Mouse (Mus musculus): Measurements from ENCODE around the gene Atp2a2. TPM values are rescaled to one million over a fixed set of nuclear protein-coding genes. Genes with fewer than 3 reads are reported as not detected.

The Atp2a2 gene
- polyA plus RNA-seq, 1 experiment = 1.3 TPM

- H3K36me3 ChIP-seq (ENCODE audit: control insufficient read depth) = peaks cover 15% of the 10 kb centered on the region
- no peak overlapping the region for H3K4me3 ChIP-seq (replicated peaks)
- H3K4me1 ChIP-seq (ENCODE audit: control insufficient read depth) = peaks cover 19% of the 10 kb centered on the region
- peaks cover 30% of the 10 kb centered on the region for H3K27me3 ChIP-seq (ENCODE audit: control insufficient read depth)
- peaks cover 7% of the 10 kb centered on the region for H3K9me3 ChIP-seq (ENCODE audit: control insufficient read depth, low read length)
- TF ChIP-seq TAL1 (IDR thresholded peaks at IDR 0.05; ENCODE audit: low read length) = no peak
- TF ChIP-seq GATA1 (IDR thresholded peaks at IDR 0.05; ENCODE audit: low read length) = no peak
Measured at GRCm38 (mm10) chr5:122503760-122504119, 1.7 kb upstream of the Atp2a2 start.

DNA sequence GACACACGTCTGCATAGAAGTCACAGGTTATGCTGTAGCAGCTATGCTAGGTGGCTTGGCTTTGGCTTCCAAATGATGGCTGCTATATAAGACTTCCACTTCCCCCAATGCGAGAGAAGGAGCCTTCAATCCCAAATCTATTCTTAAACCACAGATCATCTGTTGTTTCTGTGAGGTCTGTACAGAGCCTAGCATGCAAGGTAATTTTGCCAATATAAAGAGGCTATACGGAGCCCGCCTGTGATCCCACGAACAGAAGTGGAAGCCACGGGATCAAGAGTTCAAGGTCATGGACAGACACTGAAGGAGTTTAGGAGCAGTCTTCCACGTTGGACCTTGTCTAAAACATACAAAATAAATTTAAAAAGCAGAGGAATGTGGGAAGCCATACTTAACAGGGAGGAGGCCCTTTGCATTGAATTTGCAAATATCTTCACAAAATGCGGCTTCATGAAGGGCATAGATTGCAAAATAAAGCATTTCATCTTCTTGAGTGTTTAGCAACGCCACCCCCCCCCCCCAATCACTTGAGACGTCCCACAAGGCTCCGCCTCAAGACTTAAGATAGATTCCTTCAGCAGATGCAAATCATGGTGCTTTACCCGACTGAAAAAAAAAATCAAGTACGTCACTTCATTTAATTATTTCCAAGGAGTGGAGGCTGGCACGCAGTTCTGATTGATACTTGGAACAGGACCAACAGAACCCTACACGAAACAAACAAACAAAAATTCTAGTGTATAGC, 1.2 kb upstream of the Atp2a2 start:
- peaks cover 23% of the 10 kb centered on the region for H3K4me1 ChIP-seq (ENCODE audit: control insufficient read depth)
- TF ChIP-seq TAL1 (IDR thresholded peaks at IDR 0.05; ENCODE audit: low read length) (no peak), GATA1 (IDR thresholded peaks at IDR 0.05; ENCODE audit: low read length) (no peak)
- H3K27me3 ChIP-seq (ENCODE audit: control insufficient read depth) = peaks cover 30% of the 10 kb centered on the region
- peaks cover 21% of the 10 kb centered on the region for H3K36me3 ChIP-seq (ENCODE audit: control insufficient read depth)
- H3K4me3 ChIP-seq (replicated peaks) = peak overlapping the region; percentile 97
- peaks cover 7% of the 10 kb centered on the region for H3K9me3 ChIP-seq (ENCODE audit: control insufficient read depth, low read length)

- Histone ChIP-seq H3K9me3 (ENCODE audit: control insufficient read depth, low read length) (peaks cover 2% of the 10 kb centered on the region), H3K27me3 (ENCODE audit: control insufficient read depth) (peaks cover 28% of the 10 kb centered on the region), H3K4me3 (replicated peaks) (peak overlapping the region; percentile 97), H3K4me1 (ENCODE audit: control insufficient read depth) (peaks cover 30% of the 10 kb centered on the region), H3K36me3 (ENCODE audit: control insufficient read depth) (peaks cover 39% of the 10 kb centered on the region)
- TF ChIP-seq GATA1 (IDR thresholded peaks at IDR 0.05; ENCODE audit: low read length) (no peak), TAL1 (IDR thresholded peaks at IDR 0.05; ENCODE audit: low read length) (no peak)
Measured at GRCm38 (mm10) chr5:122501101-122502076, 636 bp downstream of the Atp2a2 start.

- H3K27me3 ChIP-seq (ENCODE audit: control insufficient read depth) = peaks cover 25% of the 10 kb centered on the region
- H3K9me3 ChIP-seq (ENCODE audit: control insufficient read depth, low read length) = no peaks in the 10 kb centered on the region
- H3K36me3 ChIP-seq (ENCODE audit: control insufficient read depth) = peaks cover 47% of the 10 kb centered on the region
- H3K4me1 ChIP-seq (ENCODE audit: control insufficient read depth) = peaks cover 30% of the 10 kb centered on the region
- peak overlapping the region; percentile 97 for H3K4me3 ChIP-seq (replicated peaks)
- TF ChIP-seq TAL1 (IDR thresholded peaks at IDR 0.05; ENCODE audit: low read length) (no peak), GATA1 (IDR thresholded peaks at IDR 0.05; ENCODE audit: low read length) (no peak)
Measured at GRCm38 (mm10) chr5:122500563-122500962, 1.5 kb downstream of the Atp2a2 start.

DNA sequence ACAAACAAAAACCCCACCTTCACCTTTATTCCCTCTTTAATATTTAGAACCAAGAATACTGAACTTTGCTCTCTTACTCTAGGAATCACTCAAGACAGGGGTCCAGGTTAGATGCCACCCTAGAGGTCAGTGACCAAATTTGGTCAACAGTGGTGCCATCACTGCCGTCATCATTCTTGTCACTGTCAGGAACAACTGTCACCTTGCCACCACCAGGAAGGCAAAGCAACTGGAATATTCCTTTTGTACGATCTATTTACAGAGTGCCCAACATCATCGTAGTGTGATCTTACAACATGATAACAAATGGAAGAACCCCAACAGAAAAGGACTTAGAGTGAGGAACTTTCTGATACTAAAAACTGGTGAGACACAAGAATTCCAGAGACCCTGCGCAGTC, 1.9 kb downstream of the Atp2a2 start:
- TF ChIP-seq GATA1 (IDR thresholded peaks at IDR 0.05; ENCODE audit: low read length) = no peak
- no peak for TF ChIP-seq TAL1 (IDR thresholded peaks at IDR 0.05; ENCODE audit: low read length)
- Histone ChIP-seq H3K4me3 (replicated peaks) (peak overlapping the region; percentile 97), H3K27me3 (ENCODE audit: control insufficient read depth) (peaks cover 22% of the 10 kb centered on the region), H3K36me3 (ENCODE audit: control insufficient read depth) (peaks cover 51% of the 10 kb centered on the region), H3K4me1 (ENCODE audit: control insufficient read depth) (peaks cover 30% of the 10 kb centered on the region), H3K9me3 (ENCODE audit: control insufficient read depth, low read length) (no peaks in the 10 kb centered on the region)

DNA sequence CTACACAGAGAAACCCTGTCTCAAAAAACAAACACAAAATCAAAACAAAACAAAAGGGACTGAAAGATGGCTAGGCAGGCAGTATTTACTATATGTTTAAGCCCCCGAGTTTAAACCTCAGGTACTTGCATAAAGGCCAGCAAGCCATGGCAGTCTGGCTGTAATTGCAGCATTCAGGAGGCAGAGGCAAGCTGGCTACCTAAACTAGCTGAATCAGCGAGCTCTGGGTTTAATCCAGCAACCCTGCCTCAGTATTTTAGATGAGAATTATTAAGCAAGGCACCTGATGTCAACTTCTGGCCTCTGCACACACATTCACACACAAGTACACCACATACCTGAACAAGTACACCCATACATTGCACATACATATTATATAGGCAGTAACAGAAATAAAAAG, 4.0 kb downstream of the Atp2a2 start:
- TF ChIP-seq TAL1 (IDR thresholded peaks at IDR 0.05; ENCODE audit: low read length) (no peak), GATA1 (IDR thresholded peaks at IDR 0.05; ENCODE audit: low read length) (no peak)
- peaks cover 7% of the 10 kb centered on the region for H3K27me3 ChIP-seq (ENCODE audit: control insufficient read depth)
- H3K4me1 ChIP-seq (ENCODE audit: control insufficient read depth) = peaks cover 27% of the 10 kb centered on the region
- peaks cover 72% of the 10 kb centered on the region for H3K36me3 ChIP-seq (ENCODE audit: control insufficient read depth)
- H3K4me3 ChIP-seq (replicated peaks) = no peak overlapping the region
- H3K9me3 ChIP-seq (ENCODE audit: control insufficient read depth, low read length) = no peaks in the 10 kb centered on the region

DNA sequence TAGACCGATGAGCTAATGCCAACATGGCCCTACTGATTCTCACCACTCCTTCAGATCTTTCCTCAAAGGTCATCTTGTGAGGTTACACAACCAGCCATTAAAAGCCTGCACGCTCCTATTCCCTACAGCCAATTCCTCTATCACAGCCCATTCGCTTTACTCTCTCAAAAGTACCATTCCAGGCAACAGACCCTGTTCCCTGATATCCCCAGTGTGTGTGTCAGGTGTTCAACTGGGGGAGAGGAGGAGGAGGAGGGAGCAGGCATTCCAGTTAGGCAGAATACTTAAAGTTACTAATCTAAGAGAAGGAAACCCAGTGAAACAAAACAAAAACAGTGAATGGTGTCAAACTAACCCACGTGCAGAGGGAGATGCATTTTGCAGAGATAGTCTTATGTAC, 5.0 kb downstream of the Atp2a2 start:
- H3K4me3 ChIP-seq (replicated peaks) = no peak overlapping the region
- H3K9me3 ChIP-seq (ENCODE audit: control insufficient read depth, low read length) = no peaks in the 10 kb centered on the region
- H3K27me3 ChIP-seq (ENCODE audit: control insufficient read depth) = no peaks in the 10 kb centered on the region
- H3K4me1 ChIP-seq (ENCODE audit: control insufficient read depth) = peaks cover 19% of the 10 kb centered on the region
- TF ChIP-seq TAL1 (IDR thresholded peaks at IDR 0.05; ENCODE audit: low read length) = no peak
- no peak for TF ChIP-seq GATA1 (IDR thresholded peaks at IDR 0.05; ENCODE audit: low read length)
- peaks cover 82% of the 10 kb centered on the region for H3K36me3 ChIP-seq (ENCODE audit: control insufficient read depth)

DNA sequence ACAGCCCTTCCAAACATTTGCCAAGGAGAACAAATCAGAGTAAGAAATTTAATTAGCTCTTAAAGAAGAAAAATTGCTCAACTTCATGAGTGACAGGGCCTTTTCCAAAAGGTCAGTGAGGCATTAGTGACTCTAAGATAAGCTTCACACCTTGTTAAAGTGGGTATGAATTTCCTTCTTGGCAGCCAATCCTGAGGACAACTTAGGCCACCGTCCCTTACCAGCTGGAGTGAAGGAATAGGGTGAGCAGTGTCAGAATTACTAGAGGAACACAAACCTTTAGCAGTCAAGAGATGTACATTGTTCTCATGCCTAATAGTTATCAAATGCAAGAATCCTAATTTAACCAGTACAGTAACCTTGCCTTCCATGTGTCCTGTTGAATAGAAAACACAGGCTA, 7.6 kb downstream of the Atp2a2 start:
- Histone ChIP-seq H3K4me1 (ENCODE audit: control insufficient read depth) (peaks cover 13% of the 10 kb centered on the region), H3K27me3 (ENCODE audit: control insufficient read depth) (no peaks in the 10 kb centered on the region), H3K36me3 (ENCODE audit: control insufficient read depth) (peaks cover 99% of the 10 kb centered on the region), H3K4me3 (replicated peaks) (no peak overlapping the region), H3K9me3 (ENCODE audit: control insufficient read depth, low read length) (no peaks in the 10 kb centered on the region)
- TF ChIP-seq GATA1 (IDR thresholded peaks at IDR 0.05; ENCODE audit: low read length) (no peak), TAL1 (IDR thresholded peaks at IDR 0.05; ENCODE audit: low read length) (no peak)

DNA sequence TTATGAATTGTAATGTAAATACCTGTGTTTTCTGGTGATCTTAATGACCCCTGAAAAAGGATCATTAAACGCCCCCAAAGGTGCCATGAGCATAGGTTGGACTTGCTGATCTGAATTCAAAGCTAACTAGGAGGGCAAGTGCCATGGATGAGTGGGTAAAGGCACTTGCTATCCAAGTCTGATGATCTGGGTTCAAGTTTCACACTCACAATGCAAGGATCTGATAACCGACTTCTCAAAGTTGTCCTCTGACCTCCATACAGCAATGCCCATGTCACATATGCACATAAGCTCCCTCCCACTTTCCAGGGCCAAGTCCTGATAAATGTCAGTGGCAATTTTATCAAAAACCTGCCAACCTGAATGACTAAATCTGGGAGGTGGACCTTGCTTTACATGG, 9.0 kb downstream of the Atp2a2 start:
- Histone ChIP-seq H3K4me3 (replicated peaks) (no peak overlapping the region), H3K4me1 (ENCODE audit: control insufficient read depth) (peaks cover 5% of the 10 kb centered on the region), H3K9me3 (ENCODE audit: control insufficient read depth, low read length) (no peaks in the 10 kb centered on the region), H3K36me3 (ENCODE audit: control insufficient read depth) (peaks cover 99% of the 10 kb centered on the region), H3K27me3 (ENCODE audit: control insufficient read depth) (no peaks in the 10 kb centered on the region)
- TF ChIP-seq GATA1 (IDR thresholded peaks at IDR 0.05; ENCODE audit: low read length) = no peak
- TF ChIP-seq TAL1 (IDR thresholded peaks at IDR 0.05; ENCODE audit: low read length) = no peak
